In the genomic region with DNA sequence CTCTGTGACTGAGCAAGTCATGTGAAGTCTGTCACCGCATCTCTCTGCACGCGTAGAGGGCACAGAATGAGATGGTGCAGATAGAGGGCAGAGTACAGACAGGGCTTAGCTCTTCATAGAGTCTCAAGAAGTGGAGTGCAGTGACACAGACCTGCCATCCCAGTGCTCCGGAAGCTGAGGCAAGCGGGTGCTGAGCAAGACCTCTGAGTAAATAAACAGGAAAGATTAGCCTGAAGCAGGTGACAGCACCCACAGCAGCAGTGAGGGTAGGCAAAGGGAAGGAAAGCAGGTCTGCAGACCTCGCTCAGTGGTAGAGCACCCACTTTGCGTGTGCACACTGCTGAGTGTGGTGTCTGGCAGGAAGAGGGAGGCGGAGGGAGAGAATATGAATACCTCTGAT, we compare ENCODE assay signal across 15 mouse cellular contexts. TPM values are rescaled to one million over a fixed set of nuclear protein-coding genes. Genes with fewer than 3 reads are reported as not detected.
DNase-seq lines count a peak whose midpoint lies in the region; ATAC-seq lines count a peak whose summit lies in the region.
"Had no signal": no experiment of that assay in that cellular context is flagged by ENCODE, and none has a peak within 500 bp of the region (broad histone marks: within the 10 kb centered on the region; RNA-seq: fewer than 3 reads in every experiment).

No protein-coding gene starts in this region.

- H3K4me3 ChIP-seq in midbrain, embryonic 14.5 days (replicated peaks; ENCODE audit: low read depth, low read length): no peak overlapping the region
- H3K4me3 ChIP-seq: embryonic facial prominence, embryonic 12.5 days; hindbrain, embryonic 15.5 days had no signal

- H3K27me3 ChIP-seq in midbrain, embryonic 14.5 days (ENCODE audit: control insufficient read depth, insufficient read depth, low read length): no peaks in the 10 kb centered on the region
- H3K27me3 ChIP-seq: embryonic facial prominence, embryonic 12.5 days; hindbrain, embryonic 15.5 days had no signal

- ATAC-seq in midbrain, embryonic 14.5 days (ENCODE audit: low FRiP score, low TSS enrichment): no peak

- no peak overlapping the region for H3K9ac ChIP-seq in midbrain, embryonic 14.5 days (replicated peaks; ENCODE audit: low read length)
- H3K9ac ChIP-seq: embryonic facial prominence, embryonic 12.5 days; hindbrain, embryonic 15.5 days had no signal

- no peak overlapping the region for H3K27ac ChIP-seq in midbrain, embryonic 14.5 days (replicated peaks; ENCODE audit: low read depth, low read length)
- H3K27ac ChIP-seq: embryonic facial prominence, embryonic 12.5 days; hindbrain, embryonic 15.5 days had no signal

- no peaks in the 10 kb centered on the region for H3K4me1 ChIP-seq in midbrain, embryonic 14.5 days (ENCODE audit: control insufficient read depth, insufficient read depth, low read length)
- H3K4me1 ChIP-seq: embryonic facial prominence, embryonic 12.5 days; hindbrain, embryonic 15.5 days had no signal

- H3K4me2 ChIP-seq in midbrain, embryonic 14.5 days (ENCODE audit: low read length): no peak overlapping the region
- H3K4me2 ChIP-seq: embryonic facial prominence, embryonic 12.5 days; heart, embryonic 11.5 days; hindbrain, embryonic 15.5 days; liver, embryonic 11.5 days had no signal

- H3K36me3 ChIP-seq in midbrain, embryonic 14.5 days (ENCODE audit: control insufficient read depth, insufficient read depth, low read length): no peaks in the 10 kb centered on the region
- H3K36me3 ChIP-seq: embryonic facial prominence, embryonic 12.5 days; hindbrain, embryonic 15.5 days had no signal

- WGBS in midbrain, embryonic 14.5 days: 92% methylated on average over 8 of the region's 8 CpGs

- DNase-seq in CD4-positive, CD25-positive, alpha-beta regulatory T cell, adult 2 months (ENCODE audit: low read depth, low spot score): peak; percentile 80
- DNase-seq in T-cell, adult 2 months (ENCODE audit: low spot score): peak; percentile 88
- DNase-seq in naive thymus-derived CD4-positive, alpha-beta T cell, adult 2 months (ENCODE audit: low read depth): peak; percentile 83
- peak; percentile 82 for DNase-seq in thymus, postnatal 14 days
- no peak for DNase-seq in midbrain, embryonic 14.5 days
- DNase-seq in layer of hippocampus, adult 9-11 months: no peak
- DNase-seq in adrenal gland, adult 8-10 months: no peak
- DNase-seq: cerebellum, adult 2 months; gastrocnemius, postnatal 14 days; kidney, adult 9 months; right cerebral cortex, adult 18-20 months had no signal

- H3K9me3 ChIP-seq in midbrain, embryonic 14.5 days (ENCODE audit: control insufficient read depth, low read length): no peaks in the 10 kb centered on the region
- H3K9me3 ChIP-seq: embryonic facial prominence, embryonic 12.5 days; hindbrain, embryonic 15.5 days had no signal

RNA-seq across cellular contexts. Expression of gene Tmem154, which starts 15.7 kb away (rescaled TPM):
- 1.0 and 1.1 TPM in 2 replicates for polyA plus RNA-seq in midbrain, embryonic 14.5 days (2014; fragmentation: Nextera tagmentation; extraction: Ambion mirVana)
- 1 to 10 TPM; 2.2 to 3.8 (median 2.9) TPM for total RNA-seq in adrenal gland, adult 8-10 months (2022)

Comparison
In these comparisons a context has a peak if more than half of its experiments do, and no peak if none do; other contexts are left out.
1. DNase-seq: peak in CD4-positive, CD25-positive, alpha-beta regulatory T cell, adult 2 months (single experiment), T-cell, adult 2 months (single experiment), naive thymus-derived CD4-positive, alpha-beta T cell, adult 2 months (single experiment) and thymus, postnatal 14 days (single experiment); none in midbrain, embryonic 14.5 days (single experiment), layer of hippocampus, adult 9-11 months (single experiment) and adrenal gland, adult 8-10 months (single experiment).